Mouse (Mus musculus): Measurements from ENCODE around the gene Atg10. TPM values are rescaled to one million over a fixed set of nuclear protein-coding genes. Genes with fewer than 3 reads are reported as not detected.
A peak's percentile ranks its signal among the peaks of the same experiment; 100 is the strongest.

The Atg10 gene
- polyA plus RNA-seq, 1 experiment from 2014 or later = 13.3 TPM

GRCm38 (mm10) chr13:90970259-90971017, 253.3 kb downstream of the Atg10 start:
- Histone ChIP-seq H3K4me3 (ENCODE audit: low read length) (no peak overlapping the region), H3K27me3 (ENCODE audit: insufficient read depth, low read length) (no peaks in the 10 kb centered on the region), H3K36me3 (ENCODE audit: insufficient read depth, low read length) (no peaks in the 10 kb centered on the region), H3K4me2 (replicated peaks; ENCODE audit: low read depth, low read length) (no peak overlapping the region), H3K9ac (replicated peaks; ENCODE audit: low read length) (no peak overlapping the region), H3K4me1 (ENCODE audit: insufficient read depth, low read length) (no peaks in the 10 kb centered on the region), H3K9me3 (ENCODE audit: low read length) (no peaks in the 10 kb centered on the region), H3K27ac (ENCODE audit: low read length) (no peak overlapping the region)
- WGBS = 83% methylated on average over 10 of the region's 10 CpGs
- ATAC-seq (ENCODE audit: low FRiP score, low TSS enrichment) = no peak

GRCm38 (mm10) chr13:90968940-90969339, 254.8 kb downstream of the Atg10 start:
- Histone ChIP-seq H3K27ac (ENCODE audit: low read length) (no peak overlapping the region), H3K9me3 (ENCODE audit: low read length) (no peaks in the 10 kb centered on the region), H3K4me1 (ENCODE audit: insufficient read depth, low read length) (no peaks in the 10 kb centered on the region), H3K4me3 (ENCODE audit: low read length) (no peak overlapping the region), H3K36me3 (ENCODE audit: insufficient read depth, low read length) (no peaks in the 10 kb centered on the region), H3K9ac (replicated peaks; ENCODE audit: low read length) (no peak overlapping the region), H3K4me2 (replicated peaks; ENCODE audit: low read depth, low read length) (no peak overlapping the region), H3K27me3 (ENCODE audit: insufficient read depth, low read length) (no peaks in the 10 kb centered on the region)
- 71% methylated on average over 4 of the region's 4 CpGs for WGBS
- ATAC-seq (ENCODE audit: low FRiP score, low TSS enrichment) = no peak

- no peaks in the 10 kb centered on the region for H3K36me3 ChIP-seq (ENCODE audit: insufficient read depth, low read length)
- H3K9ac ChIP-seq (replicated peaks; ENCODE audit: low read length) = no peak overlapping the region
- no peak overlapping the region for H3K27ac ChIP-seq (ENCODE audit: low read length)
- 8% methylated on average over 4 of the region's 4 CpGs for WGBS
- 0 out of 2 replicates have a peak, but pooled peaks cover 3% of the 10 kb centered on the region for H3K4me1 ChIP-seq (ENCODE audit: insufficient read depth, low read length)
- no peak overlapping the region for H3K4me3 ChIP-seq (ENCODE audit: low read length)
- no peaks in the 10 kb centered on the region for H3K9me3 ChIP-seq (ENCODE audit: low read length)
- peak; percentile 95 for ATAC-seq (ENCODE audit: low FRiP score, low TSS enrichment)
- H3K4me2 ChIP-seq (replicated peaks; ENCODE audit: low read depth, low read length) = no peak overlapping the region
- no peaks in the 10 kb centered on the region for H3K27me3 ChIP-seq (ENCODE audit: insufficient read depth, low read length)
Measured at GRCm38 (mm10) chr13:90967422-90967821, 256.3 kb downstream of the Atg10 start.

- H3K9ac ChIP-seq (replicated peaks; ENCODE audit: low read length) = no peak overlapping the region
- no peaks in the 10 kb centered on the region for H3K36me3 ChIP-seq (ENCODE audit: insufficient read depth, low read length)
- H3K4me3 ChIP-seq (ENCODE audit: low read length) = no peak overlapping the region
- no peaks in the 10 kb centered on the region for H3K9me3 ChIP-seq (ENCODE audit: low read length)
- no peak overlapping the region for H3K4me2 ChIP-seq (replicated peaks; ENCODE audit: low read depth, low read length)
- no peak overlapping the region for H3K27ac ChIP-seq (ENCODE audit: low read length)
- no peak for ATAC-seq (ENCODE audit: low FRiP score, low TSS enrichment)
- 80% methylated on average over 8 of the region's 8 CpGs for WGBS
- H3K4me1 ChIP-seq (ENCODE audit: insufficient read depth, low read length) = 0 out of 2 replicates have a peak, but pooled peaks cover 3% of the 10 kb centered on the region
- H3K27me3 ChIP-seq (ENCODE audit: insufficient read depth, low read length) = no peaks in the 10 kb centered on the region
Measured at GRCm38 (mm10) chr13:90965996-90966395, 257.8 kb downstream of the Atg10 start.

GRCm38 (mm10) chr13:90964511-90964910, 259.3 kb downstream of the Atg10 start:
- ATAC-seq (ENCODE audit: low FRiP score, low TSS enrichment) = no peak
- H3K27ac ChIP-seq (ENCODE audit: low read length) = no peak overlapping the region
- H3K36me3 ChIP-seq (ENCODE audit: insufficient read depth, low read length) = no peaks in the 10 kb centered on the region
- 0 out of 2 replicates have a peak, but pooled peaks cover 3% of the 10 kb centered on the region for H3K4me1 ChIP-seq (ENCODE audit: insufficient read depth, low read length)
- H3K4me3 ChIP-seq (ENCODE audit: low read length) = no peak overlapping the region
- H3K9ac ChIP-seq (replicated peaks; ENCODE audit: low read length) = no peak overlapping the region
- H3K4me2 ChIP-seq (replicated peaks; ENCODE audit: low read depth, low read length) = no peak overlapping the region
- no peaks in the 10 kb centered on the region for H3K27me3 ChIP-seq (ENCODE audit: insufficient read depth, low read length)
- H3K9me3 ChIP-seq (ENCODE audit: low read length) = no peaks in the 10 kb centered on the region
- WGBS = 81% methylated on average over 4 of the region's 4 CpGs

GRCm38 (mm10) chr13:90962836-90963760, 260.7 kb downstream of the Atg10 start:
- WGBS = 67% methylated on average over 10 of the region's 10 CpGs
- no peaks in the 10 kb centered on the region for H3K36me3 ChIP-seq (ENCODE audit: insufficient read depth, low read length)
- 0 out of 2 replicates have a peak, but pooled peaks cover 3% of the 10 kb centered on the region for H3K4me1 ChIP-seq (ENCODE audit: insufficient read depth, low read length)
- no peak overlapping the region for H3K27ac ChIP-seq (ENCODE audit: low read length)
- no peak overlapping the region for H3K9ac ChIP-seq (replicated peaks; ENCODE audit: low read length)
- H3K27me3 ChIP-seq (ENCODE audit: insufficient read depth, low read length) = no peaks in the 10 kb centered on the region
- ATAC-seq (ENCODE audit: low FRiP score, low TSS enrichment) = no peak
- no peak overlapping the region for H3K4me2 ChIP-seq (replicated peaks; ENCODE audit: low read depth, low read length)
- no peaks in the 10 kb centered on the region for H3K9me3 ChIP-seq (ENCODE audit: low read length)
- no peak overlapping the region for H3K4me3 ChIP-seq (ENCODE audit: low read length)

- H3K27ac ChIP-seq (ENCODE audit: low read length) = no peak overlapping the region
- no peaks in the 10 kb centered on the region for H3K27me3 ChIP-seq (ENCODE audit: insufficient read depth, low read length)
- no peaks in the 10 kb centered on the region for H3K9me3 ChIP-seq (ENCODE audit: low read length)
- 0 out of 2 replicates have a peak, but pooled peaks cover 3% of the 10 kb centered on the region for H3K4me1 ChIP-seq (ENCODE audit: insufficient read depth, low read length)
- no peak overlapping the region for H3K4me2 ChIP-seq (replicated peaks; ENCODE audit: low read depth, low read length)
- ATAC-seq (ENCODE audit: low FRiP score, low TSS enrichment) = no peak
- H3K36me3 ChIP-seq (ENCODE audit: insufficient read depth, low read length) = no peaks in the 10 kb centered on the region
- 95% methylated on average over 8 of the region's 8 CpGs for WGBS
- no peak overlapping the region for H3K4me3 ChIP-seq (ENCODE audit: low read length)
- H3K9ac ChIP-seq (replicated peaks; ENCODE audit: low read length) = no peak overlapping the region
Measured at GRCm38 (mm10) chr13:90960591-90960990, 263.2 kb downstream of the Atg10 start.

GRCm38 (mm10) chr13:90958894-90959293, 264.9 kb downstream of the Atg10 start:
- Histone ChIP-seq H3K4me1 (ENCODE audit: insufficient read depth, low read length) (0 out of 2 replicates have a peak, but pooled peaks cover 3% of the 10 kb centered on the region), H3K4me3 (ENCODE audit: low read length) (no peak overlapping the region), H3K9me3 (ENCODE audit: low read length) (no peaks in the 10 kb centered on the region), H3K27me3 (ENCODE audit: insufficient read depth, low read length) (no peaks in the 10 kb centered on the region), H3K9ac (replicated peaks; ENCODE audit: low read length) (no peak overlapping the region), H3K4me2 (replicated peaks; ENCODE audit: low read depth, low read length) (no peak overlapping the region), H3K27ac (ENCODE audit: low read length) (no peak overlapping the region), H3K36me3 (ENCODE audit: insufficient read depth, low read length) (no peaks in the 10 kb centered on the region)
- ATAC-seq (ENCODE audit: low FRiP score, low TSS enrichment) = no peak
- WGBS = 57% methylated on average over 2 of the region's 2 CpGs

- H3K36me3 ChIP-seq (ENCODE audit: insufficient read depth, low read length) = no peaks in the 10 kb centered on the region
- no peaks in the 10 kb centered on the region for H3K4me1 ChIP-seq (ENCODE audit: insufficient read depth, low read length)
- no peak overlapping the region for H3K4me3 ChIP-seq (ENCODE audit: low read length)
- 86% methylated on average over 5 of the region's 5 CpGs for WGBS
- no peaks in the 10 kb centered on the region for H3K9me3 ChIP-seq (ENCODE audit: low read length)
- no peak overlapping the region for H3K9ac ChIP-seq (replicated peaks; ENCODE audit: low read length)
- no peak overlapping the region for H3K4me2 ChIP-seq (replicated peaks; ENCODE audit: low read depth, low read length)
- H3K27me3 ChIP-seq (ENCODE audit: insufficient read depth, low read length) = no peaks in the 10 kb centered on the region
- H3K27ac ChIP-seq (ENCODE audit: low read length) = no peak overlapping the region
- no peak for ATAC-seq (ENCODE audit: low FRiP score, low TSS enrichment)
Measured at GRCm38 (mm10) chr13:90939600-90939999, 284.2 kb downstream of the Atg10 start.

Measured in kidney, embryonic 16.5 days (tissue).